Mouse (Mus musculus): Measurements from ENCODE around the gene Srgap3.

GRCm38 (mm10) chr6:112865021-112865531, 82.0 kb downstream of the Srgap3 start:
- TF ChIP-seq CTCF (conservative IDR thresholded peaks at IDR 0.05; ENCODE audit: low read length), result no peak
- no peak for TF ChIP-seq POU5F1 (IDR thresholded peaks at IDR 0.05; ENCODE audit: borderline replicate concordance, low read length)
- no peak for TF ChIP-seq NANOG (IDR thresholded peaks at IDR 0.05; ENCODE audit: borderline replicate concordance, low read length)

Measured in E14TG2a.4 (cell line).